Comparison of ENCODE assay signal across 32 mouse cellular contexts in genomic region chr2:131934243-131934642, GRCm38 (mm10). TPM values are rescaled to one million over a fixed set of nuclear protein-coding genes. Genes with fewer than 3 reads are reported as not detected.
DNase-seq lines count a peak whose midpoint lies in the region; ATAC-seq and TF ChIP-seq lines count a peak whose summit lies in the region.
"Had no signal": no experiment of that assay in that cellular context is flagged by ENCODE, and none has a peak within 500 bp of the region (broad histone marks: within the 10 kb centered on the region; RNA-seq: fewer than 3 reads in every experiment).

No protein-coding gene starts in this region.

- TF ChIP-seq CTCF in forebrain, postnatal 0 days (IDR thresholded peaks at IDR 0.05; ENCODE audit: low read depth), result no peak
- TF ChIP-seq CTCF in hindbrain, postnatal 0 days (IDR thresholded peaks at IDR 0.05; ENCODE audit: low read depth), result no peak
- TF ChIP-seq CTCF in liver, postnatal 0 days (IDR thresholded peaks at IDR 0.05; ENCODE audit: low read depth), result no peak

- H3K4me1 ChIP-seq in forebrain, postnatal 0 days (ENCODE audit: insufficient read depth), result 0 out of 2 replicates have a peak, but pooled peaks cover 4% of the 10 kb centered on the region
- H3K4me1 ChIP-seq in forebrain, embryonic 14.5 days (ENCODE audit: control insufficient read depth, insufficient read depth, low read length), result 0 out of 2 replicates have a peak, but pooled peaks cover 3% of the 10 kb centered on the region
- H3K4me1 ChIP-seq in hindbrain, postnatal 0 days (ENCODE audit: insufficient read depth, low read length), result no peaks in the 10 kb centered on the region; the same call in 1 of the 2 replicates
- peaks cover 8% of the 10 kb centered on the region; the same call in 1 of the 2 replicates for H3K4me1 ChIP-seq in hindbrain, embryonic 12.5 days
- peaks cover 6% of the 10 kb centered on the region; the same call in 1 of the 2 replicates for H3K4me1 ChIP-seq in liver, embryonic 11.5 days (replicated peaks; ENCODE audit: control insufficient read depth, insufficient read depth, low read length)
- peaks cover 3% of the 10 kb centered on the region; the same call in 1 of the 2 replicates for H3K4me1 ChIP-seq in liver, postnatal 0 days (ENCODE audit: insufficient read depth)

- H3K27ac ChIP-seq in forebrain, postnatal 0 days (ENCODE audit: low read depth, low read length), result peak overlapping the region; percentile 75; the same call in 1 of the 2 replicates
- H3K27ac ChIP-seq in forebrain, embryonic 14.5 days (ENCODE audit: low read depth, low read length), result no peak overlapping the region
- peak overlapping the region; percentile 64; the same call in 1 of the 2 replicates for H3K27ac ChIP-seq in hindbrain, postnatal 0 days
- no peak overlapping the region for H3K27ac ChIP-seq in hindbrain, embryonic 12.5 days
- H3K27ac ChIP-seq in liver, embryonic 11.5 days (ENCODE audit: low read depth, low read length), result no peak overlapping the region
- H3K27ac ChIP-seq in liver, postnatal 0 days (ENCODE audit: low read depth), result no peak overlapping the region
- H3K27ac ChIP-seq: embryonic facial prominence, embryonic 13.5 days; forebrain, embryonic 12.5 days; gastrocnemius, adult 2 months; hindbrain, embryonic 10.5 days; hindbrain, embryonic 14.5 days had no signal

- WGBS in forebrain, postnatal 0 days, result 95% methylated on average over 2 of the region's 2 CpGs
- WGBS in forebrain, embryonic 14.5 days, result 96% methylated on average over 2 of the region's 2 CpGs
- WGBS in hindbrain, postnatal 0 days, result 92% methylated on average over 2 of the region's 2 CpGs
- WGBS in hindbrain, embryonic 12.5 days, result 90% methylated on average over 2 of the region's 2 CpGs
- WGBS in liver, embryonic 11.5 days, result 85% methylated on average over 2 of the region's 2 CpGs
- WGBS in liver, postnatal 0 days (ENCODE audit: insufficient replicate concordance), result 93% methylated on average over 2 of the region's 2 CpGs

- no peak overlapping the region for H3K4me2 ChIP-seq in forebrain, postnatal 0 days (ENCODE audit: low read depth)
- no peak overlapping the region for H3K4me2 ChIP-seq in forebrain, embryonic 14.5 days (ENCODE audit: low read length)
- no peak overlapping the region for H3K4me2 ChIP-seq in hindbrain, postnatal 0 days (ENCODE audit: low read depth, low read length)
- H3K4me2 ChIP-seq in hindbrain, embryonic 12.5 days (replicated peaks), result no peak overlapping the region
- no peak overlapping the region for H3K4me2 ChIP-seq in liver, embryonic 11.5 days
- no peak overlapping the region for H3K4me2 ChIP-seq in liver, postnatal 0 days (ENCODE audit: low read depth, low read length)
- H3K4me2 ChIP-seq: embryonic facial prominence, embryonic 13.5 days; forebrain, embryonic 12.5 days; heart, embryonic 12.5 days; heart, embryonic 15.5 days; hindbrain, embryonic 14.5 days had no signal

- H3K4me3 ChIP-seq in forebrain, postnatal 0 days (ENCODE audit: low read depth, low read length), result no peak overlapping the region
- no peak overlapping the region for H3K4me3 ChIP-seq in forebrain, embryonic 14.5 days (ENCODE audit: low read depth, low read length)
- H3K4me3 ChIP-seq in hindbrain, postnatal 0 days (ENCODE audit: low read length), result no peak overlapping the region
- H3K4me3 ChIP-seq in hindbrain, embryonic 12.5 days, result no peak overlapping the region
- H3K4me3 ChIP-seq in liver, embryonic 11.5 days (ENCODE audit: low read depth, low read length), result no peak overlapping the region
- H3K4me3 ChIP-seq in liver, postnatal 0 days (ENCODE audit: low read depth, low read length), result no peak overlapping the region
- H3K4me3 ChIP-seq: embryonic facial prominence, embryonic 10.5 days; embryonic facial prominence, embryonic 13.5 days; erythroblast, embryonic 14.5 days; forebrain, embryonic 12.5 days; gastrocnemius, adult 2 months; heart, embryonic 12.5 days; heart, embryonic 15.5 days; hindbrain, embryonic 10.5 days had no signal

- ATAC-seq in forebrain, postnatal 0 days, result no peak
- ATAC-seq in forebrain, embryonic 14.5 days, result no peak
- no peak for ATAC-seq in hindbrain, postnatal 0 days
- no peak for ATAC-seq in hindbrain, embryonic 12.5 days (ENCODE audit: low FRiP score)
- no peak for ATAC-seq in liver, embryonic 11.5 days (replicated peaks; ENCODE audit: low FRiP score)
- ATAC-seq in liver, postnatal 0 days, result no peak
- ATAC-seq: activated CD4-positive, CD25-positive, alpha-beta regulatory T cell, adult 4 months had no signal

- no peak for TF ChIP-seq EP300 in liver, postnatal 0 days (IDR thresholded peaks at IDR 0.05; ENCODE audit: low read depth)

- no peaks in the 10 kb centered on the region for H3K27me3 ChIP-seq in forebrain, postnatal 0 days (ENCODE audit: insufficient read depth, low read length)
- no peaks in the 10 kb centered on the region for H3K27me3 ChIP-seq in forebrain, embryonic 14.5 days (replicated peaks; ENCODE audit: control insufficient read depth, insufficient read depth, low read length)
- H3K27me3 ChIP-seq in hindbrain, postnatal 0 days (ENCODE audit: insufficient read depth, low read length), result no peaks in the 10 kb centered on the region
- H3K27me3 ChIP-seq in hindbrain, embryonic 12.5 days, result no peaks in the 10 kb centered on the region
- H3K27me3 ChIP-seq in liver, embryonic 11.5 days (replicated peaks; ENCODE audit: control insufficient read depth, insufficient read depth, low read length), result no peaks in the 10 kb centered on the region
- no peaks in the 10 kb centered on the region for H3K27me3 ChIP-seq in liver, postnatal 0 days (ENCODE audit: insufficient read depth, low read length)
- H3K27me3 ChIP-seq: embryonic facial prominence, embryonic 13.5 days; forebrain, embryonic 12.5 days; heart, embryonic 12.5 days; heart, embryonic 15.5 days had no signal

- H3K36me3 ChIP-seq in forebrain, postnatal 0 days (ENCODE audit: insufficient read depth), result peaks cover 23% of the 10 kb centered on the region
- H3K36me3 ChIP-seq in forebrain, embryonic 14.5 days (ENCODE audit: control insufficient read depth, insufficient read depth, low read length), result peaks cover 25% of the 10 kb centered on the region
- H3K36me3 ChIP-seq in hindbrain, postnatal 0 days (ENCODE audit: insufficient read depth, low read length), result peaks cover 12% of the 10 kb centered on the region; the same call in 1 of the 2 replicates
- H3K36me3 ChIP-seq in hindbrain, embryonic 12.5 days, result peaks cover 13% of the 10 kb centered on the region
- H3K36me3 ChIP-seq in liver, embryonic 11.5 days (ENCODE audit: control insufficient read depth, insufficient read depth, low read length), result no peaks in the 10 kb centered on the region
- H3K36me3 ChIP-seq in liver, postnatal 0 days (replicated peaks; ENCODE audit: insufficient read depth, low read length), result 0 out of 2 replicates have a peak, but pooled peaks cover 5% of the 10 kb centered on the region

- H3K9ac ChIP-seq in forebrain, postnatal 0 days, result no peak overlapping the region
- H3K9ac ChIP-seq in forebrain, embryonic 14.5 days (ENCODE audit: low read length), result no peak overlapping the region
- H3K9ac ChIP-seq in hindbrain, postnatal 0 days (replicated peaks; ENCODE audit: low read length), result no peak overlapping the region
- H3K9ac ChIP-seq in hindbrain, embryonic 12.5 days, result no peak overlapping the region
- H3K9ac ChIP-seq in liver, embryonic 11.5 days (ENCODE audit: low read depth, low read length), result no peak overlapping the region
- H3K9ac ChIP-seq in liver, postnatal 0 days (replicated peaks), result no peak overlapping the region
- H3K9ac ChIP-seq: embryonic facial prominence, embryonic 13.5 days; forebrain, embryonic 12.5 days; heart, embryonic 12.5 days; heart, embryonic 15.5 days; hindbrain, embryonic 14.5 days had no signal

- DNase-seq in forebrain, postnatal 0 days, result no peak
- DNase-seq in forebrain, embryonic 14.5 days (ENCODE audit: low spot score), result no peak
- DNase-seq in hindbrain, postnatal 0 days (ENCODE audit: low spot score), result no peak
- DNase-seq in liver, embryonic 11.5 days (ENCODE audit: low spot score), result peak; percentile 20
- no peak for DNase-seq in liver, postnatal 0 days
- DNase-seq: adrenal gland, adult 8-10 months; adrenal gland, postnatal 25 days; cerebellum, adult 11-12 months; cerebellum, adult 8-10 months; cerebellum, postnatal 10 days; cerebellum, postnatal 36 days; embryo, embryonic 11 days; gastrocnemius, adult 2 months; gastrocnemius, postnatal 14 days; heart, postnatal 36 days had no signal

- H3K9me3 ChIP-seq in forebrain, postnatal 0 days (ENCODE audit: low read length), result no peaks in the 10 kb centered on the region
- H3K9me3 ChIP-seq in forebrain, embryonic 14.5 days (replicated peaks; ENCODE audit: control insufficient read depth, low read length), result no peaks in the 10 kb centered on the region
- no peaks in the 10 kb centered on the region for H3K9me3 ChIP-seq in hindbrain, postnatal 0 days (ENCODE audit: low read length)
- no peaks in the 10 kb centered on the region for H3K9me3 ChIP-seq in hindbrain, embryonic 12.5 days (replicated peaks)
- H3K9me3 ChIP-seq in liver, embryonic 11.5 days (ENCODE audit: control insufficient read depth, low read length), result no peaks in the 10 kb centered on the region
- H3K9me3 ChIP-seq in liver, postnatal 0 days (ENCODE audit: low read length), result no peaks in the 10 kb centered on the region
- H3K9me3 ChIP-seq: embryonic facial prominence, embryonic 10.5 days; embryonic facial prominence, embryonic 13.5 days; forebrain, embryonic 12.5 days; heart, embryonic 12.5 days; heart, embryonic 15.5 days; hindbrain, embryonic 10.5 days had no signal

RNA-seq across cellular contexts. Expression of gene Prnd, which starts 16.4 kb away (rescaled TPM):
- 3.5 and 4.4 TPM in 2 replicates for total RNA-seq in forebrain, postnatal 0 days (2014; rRNA removed)
- polyA plus RNA-seq in forebrain, postnatal 0 days (2015; fragmentation: Nextera tagmentation; extraction: Ambion mirVana), result 6.0 and 6.2 TPM in 2 replicates
- 13.6 and 14.1 TPM in 2 replicates for polyA plus RNA-seq in forebrain, embryonic 14.5 days (2014; fragmentation: Nextera tagmentation; extraction: Ambion mirVana)
- 4.4 and 5.6 TPM in 2 replicates for total RNA-seq in hindbrain, postnatal 0 days (2014; rRNA removed)
- polyA plus RNA-seq in hindbrain, postnatal 0 days (2015; fragmentation: Nextera tagmentation; extraction: Ambion mirVana), result 6.4 and 7.2 TPM in 2 replicates
- 11.6 and 13.3 TPM in 2 replicates for polyA plus RNA-seq in hindbrain, embryonic 12.5 days (2016; fragmentation: Nextera tagmentation; extraction: Ambion mirVana)
- polyA plus RNA-seq in liver, embryonic 11.5 days (2014; fragmentation: Nextera tagmentation; extraction: Ambion mirVana), result 1.6 and 2.5 TPM in 2 replicates
- polyA plus RNA-seq in liver, postnatal 0 days (2015; fragmentation: Nextera tagmentation; extraction: Ambion mirVana), result 0.40 and 0.47 TPM in 2 replicates
- total RNA-seq: adrenal gland, postnatal 25 days had no signal
- polyA plus RNA-seq: erythroblast, embryonic 14.5 days had no signal

RNA-seq across cellular contexts. Expression of gene Prn, which starts 24.5 kb away (rescaled TPM):
- 0.76 TPM in 1 of 2 replicates, not detected in the other for total RNA-seq in forebrain, postnatal 0 days (2014; rRNA removed)
- 0.33 TPM in 1 of 2 replicates, not detected in the other for polyA plus RNA-seq in forebrain, postnatal 0 days (2015; fragmentation: Nextera tagmentation; extraction: Ambion mirVana)
- 0.32 TPM in 1 of 2 replicates, not detected in the other for polyA plus RNA-seq in forebrain, embryonic 14.5 days (2014; fragmentation: Nextera tagmentation; extraction: Ambion mirVana)
- total RNA-seq in hindbrain, postnatal 0 days (2014; rRNA removed), result not detected in 2 replicates
- polyA plus RNA-seq in hindbrain, postnatal 0 days (2015; fragmentation: Nextera tagmentation; extraction: Ambion mirVana), result 0.25 and 0.26 TPM in 2 replicates
- not detected in 2 replicates for polyA plus RNA-seq in hindbrain, embryonic 12.5 days (2016; fragmentation: Nextera tagmentation; extraction: Ambion mirVana)
- 0.25 TPM in 1 of 2 replicates, not detected in the other for polyA plus RNA-seq in liver, embryonic 11.5 days (2014; fragmentation: Nextera tagmentation; extraction: Ambion mirVana)
- polyA plus RNA-seq in liver, postnatal 0 days (2015; fragmentation: Nextera tagmentation; extraction: Ambion mirVana), result not detected in 2 replicates
- total RNA-seq: adrenal gland, adult 8-10 months; ES-E14; gastrocnemius, postnatal 14 days; gastrocnemius, postnatal 4 days had no signal
- polyA plus RNA-seq: activated CD4-positive, CD25-positive, alpha-beta regulatory T cell, adult 4 months; brain, embryonic 14.5 days; cortical plate, adult 2 months; embryonic facial prominence, embryonic 10.5 days; erythroblast, embryonic 14.5 days; forebrain, embryonic 12.5 days; forebrain, embryonic 16.5 days; frontal cortex, adult 2 months; heart, embryonic 15.5 days; hindbrain, embryonic 10.5 days; hindbrain, embryonic 14.5 days; intestine, embryonic 14.5 days had no signal

RNA-seq across cellular contexts. Expression of gene Prnp, which starts 24.5 kb away (rescaled TPM):
- total RNA-seq in forebrain, postnatal 0 days (2014; rRNA removed), result 352 and 356 TPM in 2 replicates
- 353 and 423 TPM in 2 replicates for polyA plus RNA-seq in forebrain, postnatal 0 days (2015; fragmentation: Nextera tagmentation; extraction: Ambion mirVana)
- 111 and 125 TPM in 2 replicates for polyA plus RNA-seq in forebrain, embryonic 14.5 days (2014; fragmentation: Nextera tagmentation; extraction: Ambion mirVana)
- total RNA-seq in hindbrain, postnatal 0 days (2014; rRNA removed), result 203 and 212 TPM in 2 replicates
- polyA plus RNA-seq in hindbrain, postnatal 0 days (2015; fragmentation: Nextera tagmentation; extraction: Ambion mirVana), result 227 and 234 TPM in 2 replicates
- polyA plus RNA-seq in hindbrain, embryonic 12.5 days (2016; fragmentation: Nextera tagmentation; extraction: Ambion mirVana), result 62.9 and 69.2 TPM in 2 replicates
- 32.6 and 33.3 TPM in 2 replicates for polyA plus RNA-seq in liver, embryonic 11.5 days (2014; fragmentation: Nextera tagmentation; extraction: Ambion mirVana)
- 19.5 and 20.2 TPM in 2 replicates for polyA plus RNA-seq in liver, postnatal 0 days (2015; fragmentation: Nextera tagmentation; extraction: Ambion mirVana)

Comparison
In these comparisons a context has a peak if more than half of its experiments do, and no peak if none do; other contexts are left out.
1. H3K27ac ChIP-seq: peak in forebrain, postnatal 0 days (single experiment) and hindbrain, postnatal 0 days (single experiment); none in forebrain, embryonic 14.5 days (single experiment), hindbrain, embryonic 12.5 days (single experiment), liver, embryonic 11.5 days (single experiment) and liver, postnatal 0 days (single experiment).